Mouse (Mus musculus) intestine, embryonic 14.5 days (tissue): Measurements from ENCODE around the gene Gm853. TPM values are rescaled to one million over a fixed set of nuclear protein-coding genes. Genes with fewer than 3 reads are reported as not detected.

Source experiments
- ATAC-seq: fragments of 200-750 bp; cut with Nextera tagmentation; replicated peaks from 2 replicates; pipeline ENCODE4 v1.8.0; 2017; ENCODE audit warnings: low read depth, moderate number of reproducible peaks, moderate TSS enrichment, moderate library complexity; ENCODE audit not compliant: low FRiP score, low TSS enrichment
- DNase-seq: peaks from one replicate; pipeline ENCODE4 v3.0.0-alpha.2; 2018; ENCODE audit warnings: low spot score
- H3K27ac ChIP-seq: fragments of 300-500 bp; sonication (generic); 2 replicates; pipeline ENCODE4 v1.5.1; 2014; ENCODE audit warnings: low read depth, mild to moderate bottlenecking, control low read depth
- H3K27me3 ChIP-seq: fragments of 300-500 bp; sonication (generic); replicated peaks from 2 replicates; pipeline ENCODE4 v1.6.1; 2014; ENCODE audit warnings: low read length, control low read depth; ENCODE audit not compliant: control insufficient read depth, insufficient read depth
- H3K36me3 ChIP-seq: fragments of 300-500 bp; sonication (generic); 2 replicates; pipeline ENCODE4 v1.6.1; 2014; ENCODE audit warnings: low read length, control low read depth; ENCODE audit not compliant: control insufficient read depth, insufficient read depth
- H3K4me1 ChIP-seq: fragments of 300-500 bp; sonication (generic); replicated peaks from 2 replicates; pipeline ENCODE4 v1.6.1; 2014; ENCODE audit warnings: low read length, control low read depth, mixed read lengths; ENCODE audit not compliant: control insufficient read depth, insufficient read depth
- H3K4me2 ChIP-seq: fragments of 300-500 bp; sonication (generic); 2 replicates; pipeline ENCODE4 v1.6.1; 2014; ENCODE audit warnings: low read length
- H3K4me3 ChIP-seq: fragments of 300-500 bp; sonication (generic); 2 replicates; pipeline ENCODE4 v1.5.1; 2014; ENCODE audit warnings: low read depth, low read length, control low read depth, mixed read lengths
- H3K9ac ChIP-seq: fragments of 300-500 bp; sonication (generic); 2 replicates; pipeline ENCODE4 v1.6.1; 2014; ENCODE audit warnings: mild to moderate bottlenecking, low read length
- H3K9me3 ChIP-seq: fragments of 300-500 bp; sonication (generic); 2 replicates; pipeline ENCODE4 v1.6.1; 2016; ENCODE audit warnings: low read length, control low read depth; ENCODE audit not compliant: control insufficient read depth
- WGBS: fragments of 180-500 bp; shearing (Covaris S2); extraction: QIAGEN DNeasy Blood & Tissue Kit; methylation state at CpG from one replicate; pipeline ENCODE4 v1.1.7; 2014; 5-methylcytosine and 5-hydroxymethylcytosine counted together
- polyA plus RNA-seq: library from polyadenylated mRNA; unstranded; fragments of >200 nt; fragmentation: Nextera tagmentation; extraction: Ambion mirVana; gene quantifications from 2 replicates; pipeline ENCODE4 v1.2.1, GENCODE M21; 2014

Gene Gm853
- polyA plus RNA-seq, 1 experiment from 2014 or later = not detected

- H3K27ac ChIP-seq = peak overlapping the region; percentile 47; the same call in 1 of the 2 replicates
- H3K9ac ChIP-seq = peak overlapping the region; percentile 25; the same call in 1 of the 2 replicates
- peaks cover 46% of the 10 kb centered on the region for H3K4me1 ChIP-seq
- H3K27me3 ChIP-seq = 0 out of 2 replicates have a peak, but pooled peaks cover 2% of the 10 kb centered on the region
- ATAC-seq (peak; percentile 57), DNase-seq (peak; percentile 75)
- no peak overlapping the region for H3K4me3 ChIP-seq
- 40% methylated on average over 16 of the region's 16 CpGs for WGBS
- no peaks in the 10 kb centered on the region for H3K36me3 ChIP-seq
- H3K4me2 ChIP-seq = peak overlapping the region; percentile 23
- no peaks in the 10 kb centered on the region for H3K9me3 ChIP-seq
Observed at GRCm38 (mm10) chr4:130168280-130169183, 53.7 kb downstream of the Gm853 start.

- peaks cover 53% of the 10 kb centered on the region for H3K4me1 ChIP-seq
- no peak overlapping the region for H3K9ac ChIP-seq
- ATAC-seq (0 out of 2 replicates have a peak, but pooled peaks have one; percentile 2), DNase-seq (no peak)
- no peaks in the 10 kb centered on the region for H3K27me3 ChIP-seq
- no peaks in the 10 kb centered on the region for H3K36me3 ChIP-seq
- peak overlapping the region; percentile 47; the same call in 1 of the 2 replicates for H3K27ac ChIP-seq
- H3K4me2 ChIP-seq = peak overlapping the region; percentile 23
- WGBS = 44% methylated on average over 9 of the region's 9 CpGs
- H3K9me3 ChIP-seq = no peaks in the 10 kb centered on the region
- H3K4me3 ChIP-seq = no peak overlapping the region
Observed at GRCm38 (mm10) chr4:130167814-130168213, 54.4 kb downstream of the Gm853 start.

GRCm38 (mm10) chr4:130167321-130167720, 54.9 kb downstream of the Gm853 start:
- H3K27ac ChIP-seq = peak overlapping the region; percentile 47; the same call in 1 of the 2 replicates
- H3K9ac ChIP-seq = no peak overlapping the region

GRCm38 (mm10) chr4:130166592-130166991, 55.6 kb downstream of the Gm853 start:
- ATAC-seq (no peak), DNase-seq (no peak)
- Histone ChIP-seq H3K36me3 (no peaks in the 10 kb centered on the region), H3K4me3 (no peak overlapping the region), H3K9me3 (no peaks in the 10 kb centered on the region), H3K4me2 (no peak overlapping the region), H3K27me3 (no peaks in the 10 kb centered on the region), H3K9ac (no peak overlapping the region), H3K27ac (no peak overlapping the region), H3K4me1 (peaks cover 44% of the 10 kb centered on the region)
- 75% methylated on average over 8 of the region's 8 CpGs for WGBS

More at GRCm38 (mm10) chr4:130167321-130167720, 54.9 kb downstream of the Gm853 start:
- ATAC-seq (no peak), DNase-seq (no peak)
- Histone ChIP-seq H3K27me3 (no peaks in the 10 kb centered on the region), H3K4me2 (peak overlapping the region; percentile 20), H3K9me3 (no peaks in the 10 kb centered on the region), H3K4me3 (no peak overlapping the region), H3K36me3 (no peaks in the 10 kb centered on the region), H3K4me1 (peaks cover 51% of the 10 kb centered on the region)
- whole genome bisulfite sequencing = 62% methylated on average over 22 of the region's 22 CpGs

- Histone ChIP-seq H3K4me2 (no peak overlapping the region), H3K4me3 (no peak overlapping the region), H3K27ac (no peak overlapping the region), H3K4me1 (peaks cover 39% of the 10 kb centered on the region), H3K9ac (no peak overlapping the region), H3K27me3 (no peaks in the 10 kb centered on the region), H3K36me3 (no peaks in the 10 kb centered on the region), H3K9me3 (no peaks in the 10 kb centered on the region)
- ATAC-seq (no peak), DNase-seq (no peak)
- WGBS = 79% methylated on average over 18 of the region's 18 CpGs
Observed at GRCm38 (mm10) chr4:130166061-130166460, 56.1 kb downstream of the Gm853 start.

GRCm38 (mm10) chr4:130164121-130164520, 58.1 kb downstream of the Gm853 start:
- no peak overlapping the region for H3K27ac ChIP-seq
- no peak overlapping the region for H3K4me3 ChIP-seq
- H3K27me3 ChIP-seq = no peaks in the 10 kb centered on the region
- peaks cover 39% of the 10 kb centered on the region for H3K4me1 ChIP-seq
- H3K9ac ChIP-seq = no peak overlapping the region
- 76% methylated on average over 6 of the region's 6 CpGs for WGBS
- DNase-seq (no peak), ATAC-seq (no peak)
- no peaks in the 10 kb centered on the region for H3K9me3 ChIP-seq
- H3K4me2 ChIP-seq = 0 out of 2 replicates have a peak overlapping the region, but pooled peaks have one; percentile 49
- no peaks in the 10 kb centered on the region for H3K36me3 ChIP-seq

- 0 out of 2 replicates have a peak overlapping the region, but pooled peaks have one; percentile 6 for H3K4me3 ChIP-seq
- peak; percentile 34; the same call in 1 of the 2 replicates for ATAC-seq
- peak overlapping the region; percentile 49 for H3K4me2 ChIP-seq
- 7% methylated on average over 20 of the region's 20 CpGs for WGBS
- H3K9me3 ChIP-seq = no peaks in the 10 kb centered on the region
- peak overlapping the region; percentile 22 for H3K9ac ChIP-seq
- H3K4me1 ChIP-seq = peaks cover 35% of the 10 kb centered on the region
- H3K27me3 ChIP-seq = no peaks in the 10 kb centered on the region
- peak; percentile 72 for DNase-seq
- H3K27ac ChIP-seq = peak overlapping the region; percentile 33; the same call in 1 of the 2 replicates
- H3K36me3 ChIP-seq = no peaks in the 10 kb centered on the region
Observed at GRCm38 (mm10) chr4:130163391-130163861, 58.8 kb downstream of the Gm853 start.

- DNase-seq = no peak
- ATAC-seq = no peak
- Histone ChIP-seq H3K9me3 (no peaks in the 10 kb centered on the region), H3K4me2 (no peak overlapping the region), H3K27me3 (no peaks in the 10 kb centered on the region), H3K9ac (no peak overlapping the region), H3K4me3 (no peak overlapping the region), H3K27ac (no peak overlapping the region), H3K36me3 (no peaks in the 10 kb centered on the region), H3K4me1 (peaks cover 15% of the 10 kb centered on the region)
- WGBS = 37% methylated on average over 4 of the region's 4 CpGs
Observed at GRCm38 (mm10) chr4:130161349-130161748, 60.9 kb downstream of the Gm853 start.
